12 mouse cellular contexts compared by ENCODE assay signal in genomic region chr15:83530233-83530632, GRCm38 (mm10). TPM values are rescaled to one million over a fixed set of nuclear protein-coding genes. Genes with fewer than 3 reads are reported as not detected.
DNase-seq lines count a peak whose midpoint lies in the region; ATAC-seq and TF ChIP-seq lines count a peak whose summit lies in the region.
"Had no signal": no experiment of that assay in that cellular context is flagged by ENCODE, and none has a peak within 500 bp of the region (broad histone marks: within the 10 kb centered on the region; RNA-seq: fewer than 3 reads in every experiment).

No protein-coding gene starts in this region.

- H3K4me3 ChIP-seq in lung, embryonic 14.5 days (ENCODE audit: low read depth, low read length), result no peak overlapping the region
- H3K4me3 ChIP-seq in left cerebral cortex, adult 2 months, result no peak overlapping the region
- H3K4me3 ChIP-seq: embryonic facial prominence, embryonic 12.5 days; layer of hippocampus, adult 2 months; liver, embryonic 15.5 days had no signal

- H3K9ac ChIP-seq in lung, embryonic 14.5 days, result no peak overlapping the region
- H3K9ac ChIP-seq: embryonic facial prominence, embryonic 12.5 days; liver, embryonic 15.5 days had no signal

- H3K27ac ChIP-seq in lung, embryonic 14.5 days (ENCODE audit: low read depth), result peak overlapping the region; percentile 80
- no peak overlapping the region for H3K27ac ChIP-seq in left cerebral cortex, adult 2 months
- H3K27ac ChIP-seq: embryonic facial prominence, embryonic 12.5 days; layer of hippocampus, adult 2 months; liver, embryonic 15.5 days had no signal

- no peak overlapping the region for H3K4me2 ChIP-seq in lung, embryonic 14.5 days
- H3K4me2 ChIP-seq: embryonic facial prominence, embryonic 12.5 days; liver, embryonic 15.5 days had no signal

- H3K36me3 ChIP-seq in lung, embryonic 14.5 days (ENCODE audit: insufficient read depth), result no peaks in the 10 kb centered on the region
- H3K36me3 ChIP-seq: embryonic facial prominence, embryonic 12.5 days; liver, embryonic 15.5 days had no signal

- DNase-seq in adrenal gland, adult (ENCODE audit: inconsistent age in 2 of 2, low spot score in 1 of 2), result peak; percentile 49 to 70
- no peak for DNase-seq in adrenal gland, adult 18-20 months (ENCODE audit: low spot score in 2 of 2)
- DNase-seq in heart, adult 11 months, result peak; percentile 99
- DNase-seq in kidney, adult 11 months, result peak; percentile 84
- DNase-seq in lung, embryonic 14.5 days, result peak; percentile 61
- DNase-seq in cerebellum, adult 18-20 months, result no peak
- no peak for DNase-seq in left cerebral cortex, adult 2 months (ENCODE audit: extremely low spot score in 1 of 2, low spot score in 2 of 2)
- DNase-seq: gastrocnemius, postnatal 10 days had no signal

- no peaks in the 10 kb centered on the region for H3K9me3 ChIP-seq in lung, embryonic 14.5 days (ENCODE audit: low read depth, low read length)
- H3K9me3 ChIP-seq: embryonic facial prominence, embryonic 12.5 days; liver, embryonic 15.5 days had no signal

- peaks cover 3% of the 10 kb centered on the region for H3K4me1 ChIP-seq in lung, embryonic 14.5 days (ENCODE audit: insufficient read depth)

- 56% methylated on average over 9 of the region's 9 CpGs for WGBS in lung, embryonic 14.5 days

- TF ChIP-seq CTCF in lung, embryonic 14.5 days (IDR thresholded peaks at IDR 0.05; ENCODE audit: low read depth), result no peak
- TF ChIP-seq CTCF in left cerebral cortex, adult 2 months (IDR thresholded peaks at IDR 0.05), result no peak

- peak; percentile 22; the same call in 1 of the 2 replicates for ATAC-seq in lung, embryonic 14.5 days (ENCODE audit: insufficient read depth)
- no peak for ATAC-seq in megakaryocyte-erythroid progenitor cell, adult 5-6 weeks (replicated peaks; ENCODE audit: low FRiP score, low TSS enrichment, poor library complexity, severe bottlenecking)

- intact Hi-C loops in left cerebral cortex, adult 2 months (cut with DNase I), result no loop called here

- H3K27me3 ChIP-seq in lung, embryonic 14.5 days (ENCODE audit: insufficient read depth, low read length), result peaks cover 25% of the 10 kb centered on the region

RNA-seq across cellular contexts. Expression of gene Bik, which starts 3.6 kb away (rescaled TPM):
- total RNA-seq in adrenal gland, adult 18-20 months (2021), result 1 to 10 TPM; 3.9 to 4.8 TPM
- polyA plus RNA-seq in lung, embryonic 14.5 days (2014; fragmentation: Nextera tagmentation; extraction: Ambion mirVana), result 12.1 and 14.2 TPM in 2 replicates
- total RNA-seq in megakaryocyte-erythroid progenitor cell, adult 5-6 weeks (2014; fragmentation: Nextera tagmentation), result 0.37 and 1.7 TPM in 2 replicates
- not detected in 2 replicates for total RNA-seq in megakaryocyte-erythroid progenitor cell, adult 5-6 weeks (2017)
- total RNA-seq in left cerebral cortex, adult 2 months (2021), result under 1 TPM in 1 of 2 experiments, not detected in 1; 0.70 TPM
- total RNA-seq: layer of hippocampus, adult 2 months had no signal

RNA-seq across cellular contexts. Expression of gene Ttll1, which starts 19.5 kb away (rescaled TPM):
- total RNA-seq in adrenal gland, adult 18-20 months (2021), result 1 to 10 TPM; 6.9 to 8.8 TPM
- polyA plus RNA-seq in lung, embryonic 14.5 days (2014; fragmentation: Nextera tagmentation; extraction: Ambion mirVana), result 13.8 and 15.1 TPM in 2 replicates
- 9.5 and 18.0 TPM in 2 replicates for total RNA-seq in megakaryocyte-erythroid progenitor cell, adult 5-6 weeks (2014; fragmentation: Nextera tagmentation)
- total RNA-seq in megakaryocyte-erythroid progenitor cell, adult 5-6 weeks (2017), result 9.2 and 9.5 TPM in 2 replicates
- total RNA-seq in left cerebral cortex, adult 2 months (2021), result 10 to 100 TPM; 45.5 to 54.9 TPM

RNA-seq across cellular contexts. Expression of gene Tspo, which starts 33.2 kb away (rescaled TPM):
- 100 to 1,000 TPM; 395 to 578 TPM for total RNA-seq in adrenal gland, adult 18-20 months (2021)
- 76.9 and 83.9 TPM in 2 replicates for polyA plus RNA-seq in lung, embryonic 14.5 days (2014; fragmentation: Nextera tagmentation; extraction: Ambion mirVana)
- total RNA-seq in megakaryocyte-erythroid progenitor cell, adult 5-6 weeks (2014; fragmentation: Nextera tagmentation), result 68.3 and 109 TPM in 2 replicates
- total RNA-seq in megakaryocyte-erythroid progenitor cell, adult 5-6 weeks (2017), result 22.8 and 35.7 TPM in 2 replicates
- 1 to 10 TPM; 5.6 to 7.9 TPM for total RNA-seq in left cerebral cortex, adult 2 months (2021)

RNA-seq across cellular contexts. Expression of gene Mcat, which starts 33.4 kb away (rescaled TPM):
- total RNA-seq in adrenal gland, adult 18-20 months (2021), result 10 to 100 TPM; 31.1 to 41.3 TPM
- 38.8 and 43.1 TPM in 2 replicates for polyA plus RNA-seq in lung, embryonic 14.5 days (2014; fragmentation: Nextera tagmentation; extraction: Ambion mirVana)
- total RNA-seq in megakaryocyte-erythroid progenitor cell, adult 5-6 weeks (2014; fragmentation: Nextera tagmentation), result 21.7 and 28.8 TPM in 2 replicates
- 17.6 and 24.1 TPM in 2 replicates for total RNA-seq in megakaryocyte-erythroid progenitor cell, adult 5-6 weeks (2017)
- total RNA-seq in left cerebral cortex, adult 2 months (2021), result 10 to 100 TPM; 19.0 to 26.9 TPM

Comparison
In these comparisons a context has a peak if more than half of its experiments do, and no peak if none do; other contexts are left out.
1. DNase-seq: peak in adrenal gland, adult (2 of 2), heart, adult 11 months (single experiment), kidney, adult 11 months (single experiment) and lung, embryonic 14.5 days (single experiment); none in adrenal gland, adult 18-20 months (0 of 2), cerebellum, adult 18-20 months (0 of 2) and left cerebral cortex, adult 2 months (0 of 2).